Mouse (Mus musculus): ENCODE data around the gene Trim41.
"Not testable (repeated sequence)": the region's sequence is repeated elsewhere in the genome, so short reads cannot be mapped to it uniquely, and the experiment has no call there.

Gene Trim41

GRCm38 (mm10) chr11:48813782-48814181, 3.4 kb downstream of the Trim41 start:
- DNase-seq, result no peak

- no peak for DNase-seq
These were observed 7.0 kb downstream of the Trim41 start for GRCm38 (mm10) chr11:48810142-48810541.

- DNase-seq, result no peak
These were observed 7.7 kb downstream of the Trim41 start for GRCm38 (mm10) chr11:48809434-48809830.

GRCm38 (mm10) chr11:48808737-48809433, 8.3 kb downstream of the Trim41 start:
- DNase-seq, result no peak

GRCm38 (mm10) chr11:48808304-48808646, 8.9 kb downstream of the Trim41 start:
- no peak for DNase-seq

- no peak for DNase-seq
These were observed 9.4 kb downstream of the Trim41 start for GRCm38 (mm10) chr11:48807563-48808303.

GRCm38 (mm10) chr11:48806856-48807562, 10.1 kb downstream of the Trim41 start:
- no peak for DNase-seq

- no peak for DNase-seq
These were observed 12.2 kb downstream of the Trim41 start for GRCm38 (mm10) chr11:48804922-48805321.

GRCm38 (mm10) chr11:48803988-48804387, 13.2 kb downstream of the Trim41 start:
- no peak for DNase-seq

- DNase-seq, result no peak
These were observed 15.1 kb downstream of the Trim41 start for GRCm38 (mm10) chr11:48801831-48802772.

- DNase-seq, result peak; percentile 85 to 86
These were observed 17.0 kb downstream of the Trim41 start, which contains the start of gene Rack1 for GRCm38 (mm10) chr11:48799921-48800701. Gene Rack1, plus strand, starts transcription at chr11:48800332.

GRCm38 (mm10) chr11:48798984-48799920, 17.9 kb downstream of the Trim41 start:
- no peak for DNase-seq

- DNase-seq, result no peak
These were observed 18.8 kb downstream of the Trim41 start for GRCm38 (mm10) chr11:48798308-48798707.

- DNase-seq, result no peak
These were observed 19.9 kb downstream of the Trim41 start for GRCm38 (mm10) chr11:48797287-48797686.

- DNase-seq, result no peak
These were observed 20.9 kb downstream of the Trim41 start for GRCm38 (mm10) chr11:48796290-48796689.

- DNase-seq, result peak; percentile 36 to 39
These were observed 21.9 kb downstream of the Trim41 start for GRCm38 (mm10) chr11:48795221-48795620.

- no peak for DNase-seq
These were observed 24.0 kb downstream of the Trim41 start for GRCm38 (mm10) chr11:48793184-48793583.

GRCm38 (mm10) chr11:48791894-48792293, 25.3 kb downstream of the Trim41 start:
- not testable (repeated sequence) for DNase-seq

GRCm38 (mm10) chr11:48790946-48791345, 26.2 kb downstream of the Trim41 start:
- no peak for DNase-seq
